Mouse (Mus musculus): ENCODE data around the gene Commd7.

DNA sequence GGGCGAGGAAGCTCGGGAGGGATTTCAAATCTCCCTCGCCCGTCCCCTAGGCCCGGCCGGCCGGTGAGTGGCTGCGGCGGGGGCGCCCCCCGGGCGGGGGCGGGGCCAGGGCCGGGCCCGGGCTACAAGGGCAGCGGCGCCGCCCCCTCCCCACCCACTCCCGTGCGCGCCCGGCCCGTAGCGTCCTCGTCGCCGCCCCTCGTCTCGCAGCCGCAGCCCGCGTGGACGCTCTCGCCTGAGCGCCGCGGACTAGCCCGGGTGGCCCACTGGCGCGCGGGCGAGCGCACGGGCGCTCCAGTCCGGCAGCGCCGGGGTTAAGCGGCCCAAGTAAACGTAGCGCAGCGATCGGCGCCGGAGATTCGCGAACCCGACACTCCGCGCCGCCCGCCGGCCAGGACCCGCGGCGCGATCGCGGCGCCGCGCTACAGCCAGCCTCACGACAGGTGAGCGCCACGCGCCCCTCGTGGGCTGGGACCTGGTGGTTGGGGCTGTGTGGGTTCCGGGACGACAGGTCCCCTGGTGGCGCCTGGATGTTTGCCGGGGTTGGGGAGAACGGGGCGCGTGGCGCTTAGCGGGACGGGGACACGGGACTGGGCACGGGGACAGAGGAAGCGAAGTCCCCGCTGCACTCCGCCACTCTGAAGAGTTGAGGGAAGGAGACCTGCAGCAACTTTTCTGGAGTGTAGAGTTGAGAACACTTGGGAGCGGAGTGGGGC is 16.9 kb upstream of the Commd7 start, which contains the start of gene Dnmt3b:
- TF ChIP-seq CTCF (IDR thresholded peaks at IDR 0.05; ENCODE audit: low read depth) (no peak), EP300 (IDR thresholded peaks at IDR 0.05; ENCODE audit: low read depth) (no peak)

All from heart, postnatal 0 days (tissue).